Mouse (Mus musculus) duodenum, adult 2 months (tissue): ENCODE data around the gene Accs. TPM values are rescaled to one million over a fixed set of nuclear protein-coding genes. Genes with fewer than 3 reads are reported as not detected.

Experiments
- polyA plus RNA-seq: library from polyadenylated mRNA; depleted of rRNA; stranded (reverse); fragments of >200 nt; gene quantifications from 2 replicates; pipeline ENCODE4 v1.2.3, GENCODE M21; 2012; ENCODE audit warnings: low replicate concordance; rRNA removed

Accs gene
- 5.8 and 6.8 TPM in 2 replicates for polyA plus RNA-seq

GRCm38 (mm10) chr2:93849505-93850089 is at the start of gene Accs:
Gene Accs (minus strand): TSS chr2:93849943.

GRCm38 (mm10) chr2:93869107-93869600 is 19.4 kb upstream of the Accs start, which contains the start of gene Accsl:
Gene Accsl (minus strand): TSS chr2:93869157.

GRCm38 (mm10) chr2:93822045-93822749 is 27.5 kb downstream of the Accs start, which contains the start of gene Ext2:
Gene Ext2 (minus strand): TSS chr2:93822568.

Other genes with a start within 250 kb of the Accs start
- gene Alx4, start 207.6 kb downstream of the Accs start, polyA plus RNA-seq, result 0.02 TPM in 1 of 2 replicates, not detected in the other
- 18.9 and 20.7 TPM in 2 replicates for gene Ext2, start 27.4 kb downstream of the Accs start, polyA plus RNA-seq
- gene Accsl, start 19.2 kb upstream of the Accs start, polyA plus RNA-seq, result not detected in 2 replicates
- gene Gm13889, start 107.3 kb upstream of the Accs start, polyA plus RNA-seq, result 52.3 and 109 TPM in 2 replicates
- gene Gm27027, start 146.4 kb upstream of the Accs start, polyA plus RNA-seq, result 3.2 TPM in 1 of 2 replicates, not detected in the other
- 24.4 and 33.3 TPM in 2 replicates for gene Alkbh3, start 160.9 kb upstream of the Accs start, polyA plus RNA-seq